Mouse (Mus musculus): ENCODE data around the gene Gnb1. TPM values are rescaled to one million over a fixed set of nuclear protein-coding genes. Genes with fewer than 3 reads are reported as not detected.
A peak's percentile ranks its signal among the peaks of the same experiment; 100 is the strongest.

Gene Gnb1
- total and polyA plus RNA-seq, 2 experiments from 2014 or later, result 405 to 1,405 TPM

GRCm38 (mm10) chr4:155601091-155601996 is 110.2 kb downstream of the Gnb1 start, which contains the start of gene Slc35e2:
Gene Slc35e2, plus strand, starts transcription at chr4:155601416.
- peak within 1 kb of the TSS; percentile 86 for H3K4me2 ChIP-seq (ENCODE audit: low read depth, low read length, poor library complexity, severe bottlenecking)
- WGBS, result under 1% methylated on average over 61 of the region's 65 CpGs
- no peaks in the 10 kb centered on the region for H3K27me3 ChIP-seq (ENCODE audit: insufficient read depth, low read length)
- peak within 1 kb of the TSS; percentile 93 for H3K9ac ChIP-seq (replicated peaks; ENCODE audit: low read length, poor library complexity, severe bottlenecking)
- DNase-seq (ENCODE audit: low spot score) (peak; percentile 95), ATAC-seq (ENCODE audit: low FRiP score) (peak; percentile 95)
- H3K9me3 ChIP-seq (ENCODE audit: low read length), result no peaks in the 10 kb centered on the region
- H3K4me1 ChIP-seq (ENCODE audit: insufficient read depth, low read length), result 0 out of 2 replicates have a peak, but pooled peaks cover 4% of the 10 kb centered on the region
- H3K36me3 ChIP-seq (ENCODE audit: insufficient read depth, low read length), result peaks cover 2% of the 10 kb centered on the region; the same call in 1 of the 2 replicates
- H3K4me3 ChIP-seq (ENCODE audit: low read depth, low read length), result peak within 1 kb of the TSS; percentile 94
- peak within 1 kb of the TSS; percentile 100 for H3K27ac ChIP-seq (ENCODE audit: low read depth, low read length)
- peak; percentile 56 for TF ChIP-seq CTCF (IDR thresholded peaks at IDR 0.05)

GRCm38 (mm10) chr4:155601997-155602456 is 110.9 kb downstream of the Gnb1 start:
- peak overlapping the region; percentile 86 for H3K4me2 ChIP-seq (ENCODE audit: low read depth, low read length, poor library complexity, severe bottlenecking)
- peak overlapping the region; percentile 100 for H3K27ac ChIP-seq (ENCODE audit: low read depth, low read length)
- DNase-seq (ENCODE audit: low spot score) (peak; percentile 5), ATAC-seq (ENCODE audit: low FRiP score) (peak; percentile 15; the same call in 1 of the 2 replicates)
- no peaks in the 10 kb centered on the region for H3K27me3 ChIP-seq (ENCODE audit: insufficient read depth, low read length)
- under 1% methylated on average over 31 of the region's 31 CpGs for WGBS
- H3K4me1 ChIP-seq (ENCODE audit: insufficient read depth, low read length), result 0 out of 2 replicates have a peak, but pooled peaks cover 4% of the 10 kb centered on the region
- H3K9ac ChIP-seq (replicated peaks; ENCODE audit: low read length, poor library complexity, severe bottlenecking), result peak overlapping the region; percentile 93
- H3K4me3 ChIP-seq (ENCODE audit: low read depth, low read length), result peak overlapping the region; percentile 94
- peaks cover 2% of the 10 kb centered on the region; the same call in 1 of the 2 replicates for H3K36me3 ChIP-seq (ENCODE audit: insufficient read depth, low read length)
- TF ChIP-seq CTCF (IDR thresholded peaks at IDR 0.05), result no peak
- H3K9me3 ChIP-seq (ENCODE audit: low read length), result no peaks in the 10 kb centered on the region

- TF ChIP-seq CTCF (IDR thresholded peaks at IDR 0.05), result no peak
- no peak overlapping the region for H3K27ac ChIP-seq (ENCODE audit: low read depth, low read length)
- no peaks in the 10 kb centered on the region for H3K27me3 ChIP-seq (ENCODE audit: insufficient read depth, low read length)
- no peaks in the 10 kb centered on the region for H3K9me3 ChIP-seq (ENCODE audit: low read length)
- H3K36me3 ChIP-seq (ENCODE audit: insufficient read depth, low read length), result peaks cover 2% of the 10 kb centered on the region; the same call in 1 of the 2 replicates
- 0 out of 2 replicates have a peak, but pooled peaks cover 4% of the 10 kb centered on the region for H3K4me1 ChIP-seq (ENCODE audit: insufficient read depth, low read length)
- peak overlapping the region; percentile 94 for H3K4me3 ChIP-seq (ENCODE audit: low read depth, low read length)
- DNase-seq (ENCODE audit: low spot score), result no peak
- H3K9ac ChIP-seq (replicated peaks; ENCODE audit: low read length, poor library complexity, severe bottlenecking), result no peak overlapping the region
- ATAC-seq (ENCODE audit: low FRiP score), result no peak
- H3K4me2 ChIP-seq (ENCODE audit: low read depth, low read length, poor library complexity, severe bottlenecking), result peak overlapping the region; percentile 86
- WGBS, result 96% methylated on average over 1 of the region's 1 CpGs
Observed at GRCm38 (mm10) chr4:155602753-155603152, 111.6 kb downstream of the Gnb1 start.

DNA sequence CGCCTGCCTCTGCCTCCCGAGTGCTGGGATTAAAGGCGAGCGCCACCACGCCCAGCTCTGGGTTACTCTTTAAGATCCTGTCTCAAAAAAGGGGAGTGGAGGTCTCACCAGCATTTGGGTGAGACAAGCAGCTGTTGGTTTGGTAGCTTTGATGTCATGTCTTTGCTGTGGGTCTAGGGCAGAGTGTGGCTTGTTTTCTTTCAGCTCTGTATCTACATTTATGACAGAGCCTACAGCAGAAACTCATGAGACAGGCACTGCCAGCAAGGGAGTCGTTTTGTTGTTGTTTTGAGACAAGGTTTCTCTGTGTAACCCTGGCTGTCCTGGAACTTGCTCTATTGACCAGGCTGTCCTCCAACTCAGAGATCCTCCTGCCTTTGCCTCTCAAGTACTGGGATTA is 112.6 kb downstream of the Gnb1 start:
- Histone ChIP-seq H3K9ac (replicated peaks; ENCODE audit: low read length, poor library complexity, severe bottlenecking) (no peak overlapping the region), H3K4me1 (ENCODE audit: insufficient read depth, low read length) (0 out of 2 replicates have a peak, but pooled peaks cover 4% of the 10 kb centered on the region), H3K9me3 (ENCODE audit: low read length) (no peaks in the 10 kb centered on the region), H3K4me2 (ENCODE audit: low read depth, low read length, poor library complexity, severe bottlenecking) (no peak overlapping the region), H3K27ac (ENCODE audit: low read depth, low read length) (no peak overlapping the region), H3K36me3 (ENCODE audit: insufficient read depth, low read length) (peaks cover 2% of the 10 kb centered on the region; the same call in 1 of the 2 replicates), H3K27me3 (ENCODE audit: insufficient read depth, low read length) (no peaks in the 10 kb centered on the region), H3K4me3 (ENCODE audit: low read depth, low read length) (no peak overlapping the region)
- 97% methylated on average over 6 of the region's 6 CpGs for WGBS
- no peak for ATAC-seq (ENCODE audit: low FRiP score)
- no peak for DNase-seq (ENCODE audit: low spot score)
- TF ChIP-seq CTCF (IDR thresholded peaks at IDR 0.05), result no peak

GRCm38 (mm10) chr4:155605132-155605531 is 114.0 kb downstream of the Gnb1 start:
- ATAC-seq (ENCODE audit: low FRiP score) (no peak), DNase-seq (ENCODE audit: low spot score) (no peak)
- Histone ChIP-seq H3K36me3 (ENCODE audit: insufficient read depth, low read length) (peaks cover 7% of the 10 kb centered on the region), H3K9ac (replicated peaks; ENCODE audit: low read length, poor library complexity, severe bottlenecking) (no peak overlapping the region), H3K27ac (ENCODE audit: low read depth, low read length) (no peak overlapping the region), H3K9me3 (ENCODE audit: low read length) (no peaks in the 10 kb centered on the region), H3K4me1 (ENCODE audit: insufficient read depth, low read length) (0 out of 2 replicates have a peak, but pooled peaks cover 4% of the 10 kb centered on the region), H3K27me3 (ENCODE audit: insufficient read depth, low read length) (no peaks in the 10 kb centered on the region), H3K4me3 (ENCODE audit: low read depth, low read length) (no peak overlapping the region), H3K4me2 (ENCODE audit: low read depth, low read length, poor library complexity, severe bottlenecking) (no peak overlapping the region)
- WGBS, result 91% methylated on average over 4 of the region's 4 CpGs
- TF ChIP-seq CTCF (IDR thresholded peaks at IDR 0.05), result no peak

DNA sequence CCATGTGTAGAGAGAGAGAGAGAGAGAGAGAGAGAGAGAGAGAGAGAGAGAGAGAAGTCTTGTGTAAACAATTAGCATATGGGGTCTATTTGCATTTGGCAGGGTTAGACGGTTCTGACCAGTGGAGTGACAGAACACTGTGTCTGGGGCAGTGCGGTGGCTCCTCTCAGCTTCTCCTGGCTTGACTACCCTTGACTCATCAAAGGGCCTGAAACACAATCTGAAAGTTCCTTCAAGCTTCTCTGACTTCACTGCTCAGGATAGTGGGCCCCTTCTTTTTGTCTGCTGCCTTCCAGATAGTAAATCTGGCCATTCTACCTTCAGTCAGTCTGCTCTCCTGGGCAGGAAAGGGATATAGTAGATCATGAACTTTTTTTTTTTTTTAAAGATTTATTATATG is 115.7 kb downstream of the Gnb1 start:
- no peak for ATAC-seq (ENCODE audit: low FRiP score)
- 86% methylated on average over 2 of the region's 2 CpGs for WGBS

More for the DNA sequence above, 115.7 kb downstream of the Gnb1 start:
- H3K27me3 ChIP-seq (ENCODE audit: insufficient read depth, low read length), result no peaks in the 10 kb centered on the region
- no peak for DNase-seq (ENCODE audit: low spot score)
- H3K36me3 ChIP-seq (ENCODE audit: insufficient read depth, low read length), result peaks cover 17% of the 10 kb centered on the region
- H3K4me2 ChIP-seq (ENCODE audit: low read depth, low read length, poor library complexity, severe bottlenecking), result no peak overlapping the region
- H3K4me1 ChIP-seq (ENCODE audit: insufficient read depth, low read length), result 0 out of 2 replicates have a peak, but pooled peaks cover 4% of the 10 kb centered on the region
- no peak overlapping the region for H3K27ac ChIP-seq (ENCODE audit: low read depth, low read length)
- TF ChIP-seq CTCF (IDR thresholded peaks at IDR 0.05), result no peak
- H3K4me3 ChIP-seq (ENCODE audit: low read depth, low read length), result no peak overlapping the region
- no peak overlapping the region for H3K9ac ChIP-seq (replicated peaks; ENCODE audit: low read length, poor library complexity, severe bottlenecking)
- no peaks in the 10 kb centered on the region for H3K9me3 ChIP-seq (ENCODE audit: low read length)

Other genes starting within 250 kb of the Gnb1 start
- 39.5 and 48.7 TPM in 2 replicates for gene Faap20, start 241.6 kb upstream of the Gnb1 start, total RNA-seq (2014; rRNA removed)
- 56.6 and 57.1 TPM in 2 replicates for gene Faap20, start 241.6 kb upstream of the Gnb1 start, polyA plus RNA-seq (2015; fragmentation: Nextera tagmentation; extraction: Ambion mirVana)
- 103 and 104 TPM in 2 replicates for gene Prkcz, start 130.0 kb upstream of the Gnb1 start, total RNA-seq (2014; rRNA removed)
- 104 and 106 TPM in 2 replicates for gene Prkcz, start 130.0 kb upstream of the Gnb1 start, polyA plus RNA-seq (2015; fragmentation: Nextera tagmentation; extraction: Ambion mirVana)
- 0.11 and 0.52 TPM in 2 replicates for gene Gabrd, start 93.2 kb upstream of the Gnb1 start, total RNA-seq (2014; rRNA removed)
- 0.36 and 0.37 TPM in 2 replicates for gene Gabrd, start 93.2 kb upstream of the Gnb1 start, polyA plus RNA-seq (2015; fragmentation: Nextera tagmentation; extraction: Ambion mirVana)
- gene Cfap74, start 82.2 kb upstream of the Gnb1 start, total RNA-seq (2014; rRNA removed), result 5.7 TPM in 2 replicates
- gene Cfap74, start 82.2 kb upstream of the Gnb1 start, polyA plus RNA-seq (2015; fragmentation: Nextera tagmentation; extraction: Ambion mirVana), result 5.8 and 6.5 TPM in 2 replicates
- 1.5 and 2.1 TPM in 2 replicates for gene Tmem52, start 22.2 kb upstream of the Gnb1 start, total RNA-seq (2014; rRNA removed)
- gene Tmem52, start 22.2 kb upstream of the Gnb1 start, polyA plus RNA-seq (2015; fragmentation: Nextera tagmentation; extraction: Ambion mirVana), result 0.33 TPM in 1 of 2 replicates, not detected in the other
- 69.1 and 81.6 TPM in 2 replicates for gene Nadk, start 71.0 kb downstream of the Gnb1 start, total RNA-seq (2014; rRNA removed)
- gene Nadk, start 71.0 kb downstream of the Gnb1 start, polyA plus RNA-seq (2015; fragmentation: Nextera tagmentation; extraction: Ambion mirVana), result 48.2 and 56.6 TPM in 2 replicates
- 65.1 and 74.9 TPM in 2 replicates for gene Slc35e2, start 110.1 kb downstream of the Gnb1 start, total RNA-seq (2014; rRNA removed)
- gene Slc35e2, start 110.1 kb downstream of the Gnb1 start, polyA plus RNA-seq (2015; fragmentation: Nextera tagmentation; extraction: Ambion mirVana), result 14.7 and 14.8 TPM in 2 replicates
- gene Cdk11b, start 133.5 kb downstream of the Gnb1 start, total RNA-seq (2014; rRNA removed), result 15.2 and 25.3 TPM in 2 replicates
- gene Cdk11b, start 133.5 kb downstream of the Gnb1 start, polyA plus RNA-seq (2015; fragmentation: Nextera tagmentation; extraction: Ambion mirVana), result 60.2 and 64.1 TPM in 2 replicates
- not detected in 2 replicates for gene Gm10563, start 154.0 kb downstream of the Gnb1 start, total RNA-seq (2014; rRNA removed)
- gene Gm10563, start 154.0 kb downstream of the Gnb1 start, polyA plus RNA-seq (2015; fragmentation: Nextera tagmentation; extraction: Ambion mirVana), result not detected in 2 replicates
- 4.1 and 6.4 TPM in 2 replicates for gene Mmp23, start 162.0 kb downstream of the Gnb1 start, total RNA-seq (2014; rRNA removed)
- 4.4 and 5.6 TPM in 2 replicates for gene Mmp23, start 162.0 kb downstream of the Gnb1 start, polyA plus RNA-seq (2015; fragmentation: Nextera tagmentation; extraction: Ambion mirVana)
- gene Mib2, start 177.8 kb downstream of the Gnb1 start, total RNA-seq (2014; rRNA removed), result 115 and 118 TPM in 2 replicates
- 49.3 and 49.5 TPM in 2 replicates for gene Mib2, start 177.8 kb downstream of the Gnb1 start, polyA plus RNA-seq (2015; fragmentation: Nextera tagmentation; extraction: Ambion mirVana)
- gene Fndc10, start 203.0 kb downstream of the Gnb1 start, total RNA-seq (2014; rRNA removed), result 43.8 and 46.4 TPM in 2 replicates
- gene Fndc10, start 203.0 kb downstream of the Gnb1 start, polyA plus RNA-seq (2015; fragmentation: Nextera tagmentation; extraction: Ambion mirVana), result 24.3 and 27.4 TPM in 2 replicates
- 84.1 and 90.7 TPM in 2 replicates for gene Ssu72, start 213.4 kb downstream of the Gnb1 start, total RNA-seq (2014; rRNA removed)
- 152 and 153 TPM in 2 replicates for gene Ssu72, start 213.4 kb downstream of the Gnb1 start, polyA plus RNA-seq (2015; fragmentation: Nextera tagmentation; extraction: Ambion mirVana)
- gene Tmem240, start 243.4 kb downstream of the Gnb1 start, total RNA-seq (2014; rRNA removed), result 51.0 and 78.0 TPM in 2 replicates
- gene Tmem240, start 243.4 kb downstream of the Gnb1 start, polyA plus RNA-seq (2015; fragmentation: Nextera tagmentation; extraction: Ambion mirVana), result 34.9 and 37.9 TPM in 2 replicates